ENCODE assay signal across 8 mouse cellular contexts in genomic region chr4:115085522-115086095, GRCm38 (mm10). TPM values are rescaled to one million over a fixed set of nuclear protein-coding genes. Genes with fewer than 3 reads are reported as not detected.
DNase-seq lines count a peak whose midpoint lies in the region; ATAC-seq and TF ChIP-seq lines count a peak whose summit lies in the region.

No protein-coding gene starts in this region.

- H3K4me1 ChIP-seq in hindbrain, postnatal 0 days (ENCODE audit: insufficient read depth, low read length): no peaks in the 10 kb centered on the region
- H3K4me1 ChIP-seq in liver, embryonic 14.5 days (replicated peaks; ENCODE audit: control insufficient read depth in 2 of 2, insufficient read depth in 2 of 2, low read length in 1 of 2): peaks cover 18 to 33% of the 10 kb centered on the region in 2 experiments

- peak; percentile 60 for ATAC-seq in erythroblast, adult 5-6 weeks (replicated peaks; ENCODE audit: low FRiP score, poor library complexity, severe bottlenecking)
- ATAC-seq in hindbrain, postnatal 0 days: peak; percentile 24
- peak; percentile 38; the same call in 1 of the 2 replicates for ATAC-seq in liver, embryonic 14.5 days (ENCODE audit: insufficient read depth)

- no peak for TF ChIP-seq EP300 in liver, embryonic 14.5 days (IDR thresholded peaks at IDR 0.05; ENCODE audit: low read depth)

- 26% methylated on average over 6 of the region's 6 CpGs for WGBS in hindbrain, postnatal 0 days
- 17% methylated on average over 6 of the region's 6 CpGs for WGBS in liver, embryonic 14.5 days (ENCODE audit: insufficient replicate concordance)

- H3K4me3 ChIP-seq in hindbrain, postnatal 0 days (ENCODE audit: low read length): no peak overlapping the region
- no peak overlapping the region for H3K4me3 ChIP-seq in liver, embryonic 14.5 days (ENCODE audit: insufficient read depth in 1 of 2, low read depth in 2 of 2, low read length in 2 of 2)

- no peak overlapping the region for H3K9ac ChIP-seq in hindbrain, postnatal 0 days (replicated peaks; ENCODE audit: low read length)
- H3K9ac ChIP-seq in liver, embryonic 14.5 days (replicated peaks): no peak overlapping the region

- no peaks in the 10 kb centered on the region for H3K36me3 ChIP-seq in hindbrain, postnatal 0 days (ENCODE audit: insufficient read depth, low read length)
- H3K36me3 ChIP-seq in liver, embryonic 14.5 days (replicated peaks; ENCODE audit: control insufficient read depth, insufficient read depth, low read depth): no peaks in the 10 kb centered on the region

- peak; percentile 97 for TF ChIP-seq CTCF in hindbrain, postnatal 0 days (IDR thresholded peaks at IDR 0.05; ENCODE audit: low read depth)
- peak; percentile 100 for TF ChIP-seq CTCF in liver, embryonic 14.5 days (IDR thresholded peaks at IDR 0.05; ENCODE audit: low read depth)

- H3K4me2 ChIP-seq in hindbrain, postnatal 0 days (ENCODE audit: low read depth, low read length): no peak overlapping the region
- no peak overlapping the region for H3K4me2 ChIP-seq in liver, embryonic 14.5 days (ENCODE audit: low read depth)

- peaks cover 12% of the 10 kb centered on the region for H3K27me3 ChIP-seq in hindbrain, postnatal 0 days (ENCODE audit: insufficient read depth, low read length)
- H3K27me3 ChIP-seq in liver, embryonic 14.5 days (ENCODE audit: control insufficient read depth, insufficient read depth, low read length): no peaks in the 10 kb centered on the region

- H3K27ac ChIP-seq in hindbrain, postnatal 0 days: no peak overlapping the region
- no peak overlapping the region for H3K27ac ChIP-seq in liver, embryonic 14.5 days

- no peaks in the 10 kb centered on the region for H3K9me3 ChIP-seq in hindbrain, postnatal 0 days (ENCODE audit: low read length)
- H3K9me3 ChIP-seq in liver, embryonic 14.5 days (ENCODE audit: control insufficient read depth, low read length): no peaks in the 10 kb centered on the region

- DNase-seq in ovary, postnatal 36 days (ENCODE audit: low spot score): peak; percentile 41
- DNase-seq in ovary, postnatal 10 days (ENCODE audit: low spot score): no peak
- peak; percentile 13 for DNase-seq in adrenal gland, adult 8-10 months
- peak; percentile 72 for DNase-seq in hindbrain, postnatal 0 days (ENCODE audit: low spot score)
- DNase-seq in liver, embryonic 14.5 days (ENCODE audit: low read depth in 3 of 3, low spot score in 3 of 3): peak in 1 of 3 experiments; percentile 43
- DNase-seq in natural killer cell, adult 2 months (ENCODE audit: low spot score in 2 of 2): peak; percentile 32 to 34
- peak; percentile 27 for DNase-seq in testis, postnatal 14 days (ENCODE audit: low spot score)

RNA-seq across cellular contexts. Expression of gene Pdzk1ip1, which starts 2.9 kb away (rescaled TPM):
- 1 to 10 TPM in 2 of 4 experiments, under 1 TPM in 1, not detected in 1; 0.37 to 1.1 (median 1.0) TPM for total RNA-seq in adrenal gland, adult 8-10 months (2022)
- total RNA-seq in erythroblast, adult 5-6 weeks (2015; ENCODE audit: low replicate concordance): 377 and 402 TPM in 2 replicates
- total RNA-seq in erythroblast, adult 5-6 weeks (2017; ENCODE audit: low replicate concordance): 332 and 366 TPM in 2 replicates
- 0.58 and 5.2 TPM in 2 replicates for total RNA-seq in hindbrain, postnatal 0 days (2014; rRNA removed)
- 4.2 and 4.9 TPM in 2 replicates for polyA plus RNA-seq in hindbrain, postnatal 0 days (2015; fragmentation: Nextera tagmentation; extraction: Ambion mirVana)
- polyA plus RNA-seq in liver, embryonic 14.5 days (2012; rRNA removed): 20.5 and 24.5 TPM in 2 replicates
- 24.4 and 30.5 TPM in 2 replicates for polyA plus RNA-seq in liver, embryonic 14.5 days (2014; fragmentation: Nextera tagmentation; extraction: Ambion mirVana)

RNA-seq across cellular contexts. Expression of gene Tal1, which starts 29.4 kb away (rescaled TPM):
- 1 to 10 TPM; 1.9 to 4.0 (median 2.6) TPM for total RNA-seq in adrenal gland, adult 8-10 months (2022)
- 75.1 and 94.0 TPM in 2 replicates for total RNA-seq in erythroblast, adult 5-6 weeks (2015; ENCODE audit: low replicate concordance)
- total RNA-seq in erythroblast, adult 5-6 weeks (2017; ENCODE audit: low replicate concordance): 92.9 and 102 TPM in 2 replicates
- 18.1 and 19.4 TPM in 2 replicates for total RNA-seq in hindbrain, postnatal 0 days (2014; rRNA removed)
- 1.1 and 1.6 TPM in 2 replicates for polyA plus RNA-seq in hindbrain, postnatal 0 days (2015; fragmentation: Nextera tagmentation; extraction: Ambion mirVana)
- polyA plus RNA-seq in liver, embryonic 14.5 days (2012; rRNA removed): 72.6 and 74.7 TPM in 2 replicates
- polyA plus RNA-seq in liver, embryonic 14.5 days (2014; fragmentation: Nextera tagmentation; extraction: Ambion mirVana): 55.6 and 60.9 TPM in 2 replicates

RNA-seq across cellular contexts. Expression of gene Cyp4x1, which starts 48.5 kb away (rescaled TPM):
- total RNA-seq in adrenal gland, adult 8-10 months (2022): not detected
- not detected in 2 replicates for total RNA-seq in erythroblast, adult 5-6 weeks (2015; ENCODE audit: low replicate concordance)
- not detected in 2 replicates for total RNA-seq in erythroblast, adult 5-6 weeks (2017; ENCODE audit: low replicate concordance)
- total RNA-seq in hindbrain, postnatal 0 days (2014; rRNA removed): 20.7 and 25.9 TPM in 2 replicates
- 9.4 and 9.7 TPM in 2 replicates for polyA plus RNA-seq in hindbrain, postnatal 0 days (2015; fragmentation: Nextera tagmentation; extraction: Ambion mirVana)
- polyA plus RNA-seq in liver, embryonic 14.5 days (2012; rRNA removed): 0.05 and 0.06 TPM in 2 replicates
- polyA plus RNA-seq in liver, embryonic 14.5 days (2014; fragmentation: Nextera tagmentation; extraction: Ambion mirVana): 0.08 TPM in 2 replicates

Comparison
In these comparisons a context has a peak if more than half of its experiments do, and no peak if none do; other contexts are left out.
1. RNA of gene Pdzk1ip1, which starts 2.9 kb away (total RNA-seq): 332 to 402 TPM in erythroblast, adult 5-6 weeks; 0.37 to 1.1 TPM in adrenal gland, adult 8-10 months and 0.58 to 5.2 TPM in hindbrain, postnatal 0 days; every median in the first group is over 10 times any median in the second.
2. RNA of gene Cyp4x1, which starts 48.5 kb away (total RNA-seq): 20.7 to 25.9 TPM in hindbrain, postnatal 0 days; not detected in adrenal gland, adult 8-10 months and not detected in erythroblast, adult 5-6 weeks; every median in the first group is over 10 times any median in the second.
3. Peak in every context shown above with its lines, with median percentiles within 50 percentile points of each other: ATAC-seq.